18 mouse cellular contexts compared by ENCODE assay signal in genomic region chr7:49565798-49566197, GRCm38 (mm10).
DNase-seq lines count a peak whose midpoint lies in the region; ATAC-seq and TF ChIP-seq lines count a peak whose summit lies in the region.
"Had no signal": no experiment of that assay in that cellular context is flagged by ENCODE, and none has a peak within 500 bp of the region (broad histone marks: within the 10 kb centered on the region; RNA-seq: fewer than 3 reads in every experiment).

No protein-coding gene starts in this region.

- intact Hi-C loops in heart, adult 2 months (cut with DNase I) = loop anchor here (5.0 kb wide), 1 partner anchor 93 kb away; no protein-coding TSS in a partner anchor

- 59% methylated on average over 11 of the region's 11 CpGs for WGBS in forebrain, embryonic 16.5 days
- 66% methylated on average over 11 of the region's 11 CpGs for WGBS in forebrain, postnatal 0 days
- 61% methylated on average over 11 of the region's 11 CpGs for WGBS in heart, embryonic 15.5 days
- 76% methylated on average over 11 of the region's 11 CpGs for WGBS in heart, adult 2 months
- WGBS in olfactory bulb, adult 2 months = 38% methylated on average over 11 of the region's 11 CpGs

- 0 out of 2 replicates have a peak, but pooled peaks have one; percentile 31 for ATAC-seq in forebrain, embryonic 16.5 days
- ATAC-seq in forebrain, postnatal 0 days = no peak
- peak; percentile 32; the same call in 1 of the 2 replicates for ATAC-seq in heart, embryonic 15.5 days (replicated peaks; ENCODE audit: insufficient number of reproducible peaks, insufficient read depth, low FRiP score, low read depth)
- ATAC-seq: hindbrain, embryonic 16.5 days; intestine, embryonic 16.5 days had no signal

- H3K9ac ChIP-seq in forebrain, embryonic 16.5 days (replicated peaks; ENCODE audit: low read depth, low read length) = no peak overlapping the region
- no peak overlapping the region for H3K9ac ChIP-seq in forebrain, postnatal 0 days
- 0 out of 2 replicates have a peak overlapping the region, but pooled peaks have one; percentile 4 for H3K9ac ChIP-seq in heart, embryonic 15.5 days
- H3K9ac ChIP-seq in heart, adult 2 months (ENCODE audit: low read depth, low read length) = no peak overlapping the region
- H3K9ac ChIP-seq: limb, embryonic 15.5 days; liver, embryonic 15.5 days had no signal

- no peaks in the 10 kb centered on the region for H3K79me2 ChIP-seq in heart, adult 2 months (replicated peaks; ENCODE audit: control insufficient read depth, insufficient read depth, low read length)

- no peaks in the 10 kb centered on the region for H3K9me3 ChIP-seq in forebrain, embryonic 16.5 days (ENCODE audit: control insufficient read depth, low read length)
- H3K9me3 ChIP-seq in forebrain, postnatal 0 days (ENCODE audit: low read length) = no peaks in the 10 kb centered on the region
- no peaks in the 10 kb centered on the region for H3K9me3 ChIP-seq in heart, embryonic 15.5 days (replicated peaks)
- H3K9me3 ChIP-seq: limb, embryonic 15.5 days; liver, embryonic 15.5 days had no signal

- no peak overlapping the region for H3K4me3 ChIP-seq in forebrain, embryonic 16.5 days (replicated peaks; ENCODE audit: low read length)
- H3K4me3 ChIP-seq in forebrain, postnatal 0 days (ENCODE audit: low read depth, low read length) = no peak overlapping the region
- no peak overlapping the region for H3K4me3 ChIP-seq in heart, embryonic 15.5 days
- no peak overlapping the region for H3K4me3 ChIP-seq in heart, adult 2 months
- H3K4me3 ChIP-seq in olfactory bulb, adult 2 months (ENCODE audit: insufficient read depth, low read depth, low read length) = no peak overlapping the region
- H3K4me3 ChIP-seq: limb, embryonic 15.5 days; liver, embryonic 15.5 days had no signal

- TF ChIP-seq POLR2A in heart, adult 2 months (IDR thresholded peaks at IDR 0.05; ENCODE audit: insufficient read depth, low read depth, low read length) = no peak
- no peak for TF ChIP-seq POLR2A in olfactory bulb, adult 2 months (IDR thresholded peaks at IDR 0.05; ENCODE audit: insufficient read depth, low read depth, low read length)

- no peak for DNase-seq in forebrain, postnatal 0 days
- no peak for DNase-seq in heart, adult 2 months
- DNase-seq in layer of hippocampus, adult 9-11 months = peak; percentile 29
- no peak for DNase-seq in layer of hippocampus, adult 8-10 months (ENCODE audit: low spot score in 2 of 2)
- DNase-seq: adrenal gland, postnatal 36 days; B cell, adult 2 months; cerebellum, postnatal 10 days; gastrocnemius, postnatal 14 days; kidney, postnatal 25 days had no signal

- H3K27ac ChIP-seq in forebrain, embryonic 16.5 days (ENCODE audit: low read length) = no peak overlapping the region
- H3K27ac ChIP-seq in forebrain, postnatal 0 days (ENCODE audit: low read depth, low read length) = no peak overlapping the region
- H3K27ac ChIP-seq in heart, embryonic 15.5 days = peak overlapping the region; percentile 61
- no peak overlapping the region for H3K27ac ChIP-seq in heart, adult 2 months
- peak overlapping the region; percentile 32; the same call in 1 of the 2 replicates for H3K27ac ChIP-seq in olfactory bulb, adult 2 months (ENCODE audit: insufficient read depth, low read depth, low read length)
- H3K27ac ChIP-seq: limb, embryonic 15.5 days; liver, embryonic 15.5 days; macrophage had no signal

- no peaks in the 10 kb centered on the region for H3K27me3 ChIP-seq in forebrain, embryonic 16.5 days (replicated peaks; ENCODE audit: control insufficient read depth, insufficient read depth, low read length)
- no peaks in the 10 kb centered on the region for H3K27me3 ChIP-seq in forebrain, postnatal 0 days (ENCODE audit: insufficient read depth, low read length)
- no peaks in the 10 kb centered on the region for H3K27me3 ChIP-seq in heart, embryonic 15.5 days
- H3K27me3 ChIP-seq in heart, adult 2 months (ENCODE audit: control insufficient read depth, insufficient read depth, low read length) = no peaks in the 10 kb centered on the region
- H3K27me3 ChIP-seq: limb, embryonic 15.5 days; liver, embryonic 15.5 days had no signal

- no peak for TF ChIP-seq EP300 in heart, adult 2 months (IDR thresholded peaks at IDR 0.05; ENCODE audit: insufficient read depth, low read depth, low read length)

- TF ChIP-seq CTCF in forebrain, postnatal 0 days (IDR thresholded peaks at IDR 0.05; ENCODE audit: low read depth) = no peak
- no peak for TF ChIP-seq CTCF in heart, adult 2 months (IDR thresholded peaks at IDR 0.05)
- TF ChIP-seq CTCF in olfactory bulb, adult 2 months (IDR thresholded peaks at IDR 0.05; ENCODE audit: insufficient read depth, low read depth, low read length) = no peak

- no peaks in the 10 kb centered on the region; the same call in 1 of the 2 replicates for H3K4me1 ChIP-seq in forebrain, embryonic 16.5 days (replicated peaks; ENCODE audit: control insufficient read depth, insufficient read depth, low read length)
- H3K4me1 ChIP-seq in forebrain, postnatal 0 days (ENCODE audit: insufficient read depth) = no peaks in the 10 kb centered on the region
- H3K4me1 ChIP-seq in heart, embryonic 15.5 days (replicated peaks) = peaks cover 54% of the 10 kb centered on the region
- H3K4me1 ChIP-seq in heart, adult 2 months (ENCODE audit: control insufficient read depth, insufficient read depth, low read length) = no peaks in the 10 kb centered on the region; the same call in 1 of the 2 replicates
- peaks cover 48% of the 10 kb centered on the region for H3K4me1 ChIP-seq in olfactory bulb, adult 2 months (ENCODE audit: control insufficient read depth, insufficient read depth, low read length)
- H3K4me1 ChIP-seq: liver, embryonic 15.5 days had no signal

- H3K36me3 ChIP-seq in forebrain, embryonic 16.5 days (ENCODE audit: control insufficient read depth, insufficient read depth) = 0 out of 2 replicates have a peak, but pooled peaks cover 2% of the 10 kb centered on the region
- peaks cover 47% of the 10 kb centered on the region for H3K36me3 ChIP-seq in forebrain, postnatal 0 days (ENCODE audit: insufficient read depth)
- peaks cover 38% of the 10 kb centered on the region for H3K36me3 ChIP-seq in heart, embryonic 15.5 days
- H3K36me3 ChIP-seq in heart, adult 2 months (ENCODE audit: control insufficient read depth, insufficient read depth, low read length) = peaks cover 3% of the 10 kb centered on the region; the same call in 1 of the 2 replicates

- H3K4me2 ChIP-seq in forebrain, embryonic 16.5 days (ENCODE audit: low read length) = no peak overlapping the region
- H3K4me2 ChIP-seq in forebrain, postnatal 0 days (ENCODE audit: low read depth) = no peak overlapping the region
- no peak overlapping the region for H3K4me2 ChIP-seq in heart, embryonic 15.5 days
- H3K4me2 ChIP-seq: limb, embryonic 15.5 days; liver, embryonic 15.5 days; midbrain, embryonic 11.5 days had no signal

Comparison
In these comparisons a context has a peak if more than half of its experiments do, and no peak if none do; other contexts are left out.
1. H3K27ac ChIP-seq: peak in heart, embryonic 15.5 days (single experiment) and olfactory bulb, adult 2 months (single experiment); none in forebrain, embryonic 16.5 days (single experiment), forebrain, postnatal 0 days (single experiment) and heart, adult 2 months (single experiment).